In genomic region chr7:3644348-3644671, GRCm38 (mm10) we compare ENCODE assay signal across 7 mouse cellular contexts. TPM values are rescaled to one million over a fixed set of nuclear protein-coding genes. Genes with fewer than 3 reads are reported as not detected.
DNase-seq lines count a peak whose midpoint lies in the region; ATAC-seq and TF ChIP-seq lines count a peak whose summit lies in the region.

No protein-coding gene starts in this region.

- no peak for TF ChIP-seq CTCF in lung, postnatal 0 days (IDR thresholded peaks at IDR 0.05)

- H3K27me3 ChIP-seq in lung, postnatal 0 days (replicated peaks; ENCODE audit: insufficient read depth, low read length): no peaks in the 10 kb centered on the region
- no peaks in the 10 kb centered on the region for H3K27me3 ChIP-seq in embryonic facial prominence, embryonic 15.5 days
- H3K27me3 ChIP-seq in hindbrain, embryonic 15.5 days: no peaks in the 10 kb centered on the region; the same call in 1 of the 2 replicates
- H3K27me3 ChIP-seq in midbrain, embryonic 10.5 days (ENCODE audit: low read depth, poor library complexity, severe bottlenecking): 0 out of 2 replicates have a peak, but pooled peaks cover 6% of the 10 kb centered on the region

- under 1% methylated on average over 11 of the region's 11 CpGs for WGBS in lung, postnatal 0 days
- WGBS in embryonic facial prominence, embryonic 15.5 days: 1% methylated on average over 11 of the region's 11 CpGs
- WGBS in hindbrain, embryonic 15.5 days: under 1% methylated on average over 11 of the region's 11 CpGs
- WGBS in midbrain, embryonic 10.5 days: under 1% methylated on average over 11 of the region's 11 CpGs

- H3K27ac ChIP-seq in lung, postnatal 0 days (ENCODE audit: low read length): peak overlapping the region; percentile 33; the same call in 1 of the 2 replicates
- peak overlapping the region; percentile 82 for H3K27ac ChIP-seq in embryonic facial prominence, embryonic 15.5 days (replicated peaks)
- H3K27ac ChIP-seq in hindbrain, embryonic 15.5 days (replicated peaks): peak overlapping the region; percentile 51
- H3K27ac ChIP-seq in midbrain, embryonic 10.5 days (replicated peaks): peak overlapping the region; percentile 97

- H3K4me2 ChIP-seq in lung, postnatal 0 days (replicated peaks; ENCODE audit: low read depth, low read length): peak overlapping the region; percentile 49
- peak overlapping the region; percentile 64 for H3K4me2 ChIP-seq in embryonic facial prominence, embryonic 15.5 days (replicated peaks)
- peak overlapping the region; percentile 73 for H3K4me2 ChIP-seq in hindbrain, embryonic 15.5 days

- H3K36me3 ChIP-seq in lung, postnatal 0 days (ENCODE audit: insufficient read depth, low read length): no peaks in the 10 kb centered on the region; the same call in 1 of the 2 replicates
- H3K36me3 ChIP-seq in embryonic facial prominence, embryonic 15.5 days: peaks cover 33% of the 10 kb centered on the region
- H3K36me3 ChIP-seq in hindbrain, embryonic 15.5 days: peaks cover 14% of the 10 kb centered on the region
- H3K36me3 ChIP-seq in midbrain, embryonic 10.5 days: peaks cover 56% of the 10 kb centered on the region

- H3K4me3 ChIP-seq in lung, postnatal 0 days (ENCODE audit: low read depth, low read length): peak overlapping the region; percentile 33
- peak overlapping the region; percentile 98 for H3K4me3 ChIP-seq in embryonic facial prominence, embryonic 15.5 days (replicated peaks)
- peak overlapping the region; percentile 89 for H3K4me3 ChIP-seq in hindbrain, embryonic 15.5 days
- H3K4me3 ChIP-seq in midbrain, embryonic 10.5 days: peak overlapping the region; percentile 100

- peaks cover 14% of the 10 kb centered on the region for H3K4me1 ChIP-seq in lung, postnatal 0 days (ENCODE audit: insufficient read depth, low read depth, low read length)
- peaks cover 33% of the 10 kb centered on the region for H3K4me1 ChIP-seq in embryonic facial prominence, embryonic 15.5 days
- H3K4me1 ChIP-seq in hindbrain, embryonic 15.5 days (replicated peaks): peaks cover 42% of the 10 kb centered on the region
- peaks cover 40% of the 10 kb centered on the region for H3K4me1 ChIP-seq in midbrain, embryonic 10.5 days

- no peak for TF ChIP-seq EP300 in lung, postnatal 0 days (IDR thresholded peaks at IDR 0.05)

- ATAC-seq in lung, postnatal 0 days: no peak
- no peak for ATAC-seq in embryonic facial prominence, embryonic 15.5 days (ENCODE audit: insufficient number of reproducible peaks, low FRiP score, low TSS enrichment, low read depth)
- ATAC-seq in hindbrain, embryonic 15.5 days (ENCODE audit: low FRiP score, low read depth): peak; percentile 0; the same call in 1 of the 2 replicates
- no peak for ATAC-seq in activated CD4-positive, CD25-positive, alpha-beta regulatory T cell, adult 4 months

- DNase-seq in lung, postnatal 0 days (ENCODE audit: low spot score): no peak
- no peak for DNase-seq in lung, postnatal 36 days
- no peak for DNase-seq in midbrain, embryonic 10.5 days (ENCODE audit: low spot score)
- no peak for DNase-seq in cerebellum, adult 8-10 months

- no peak overlapping the region for H3K9ac ChIP-seq in lung, postnatal 0 days (replicated peaks; ENCODE audit: low read depth)
- no peak overlapping the region for H3K9ac ChIP-seq in embryonic facial prominence, embryonic 15.5 days
- H3K9ac ChIP-seq in hindbrain, embryonic 15.5 days: peak overlapping the region; percentile 16; the same call in 1 of the 2 replicates

- H3K9me3 ChIP-seq in lung, postnatal 0 days (ENCODE audit: low read length): no peaks in the 10 kb centered on the region
- no peaks in the 10 kb centered on the region for H3K9me3 ChIP-seq in embryonic facial prominence, embryonic 15.5 days (replicated peaks)
- no peaks in the 10 kb centered on the region for H3K9me3 ChIP-seq in hindbrain, embryonic 15.5 days
- 0 out of 2 replicates have a peak, but pooled peaks cover 3% of the 10 kb centered on the region for H3K9me3 ChIP-seq in midbrain, embryonic 10.5 days (replicated peaks)

RNA-seq across cellular contexts. Expression of gene Cnot3, which starts 0.8 kb away (rescaled TPM):
- 23.9 and 24.4 TPM in 2 replicates for polyA plus RNA-seq in lung, postnatal 0 days (2015; fragmentation: Nextera tagmentation; extraction: Ambion mirVana)
- polyA plus RNA-seq in embryonic facial prominence, embryonic 15.5 days (2015; fragmentation: Nextera tagmentation; extraction: Ambion mirVana): 59.0 and 65.3 TPM in 2 replicates
- polyA plus RNA-seq in hindbrain, embryonic 15.5 days (2015; fragmentation: Nextera tagmentation; extraction: Ambion mirVana): 39.5 and 47.3 TPM in 2 replicates
- 75.2 and 82.7 TPM in 2 replicates for polyA plus RNA-seq in midbrain, embryonic 10.5 days (2016; fragmentation: Nextera tagmentation; extraction: Ambion mirVana)
- 10 to 100 TPM; 36.6 to 42.0 TPM for polyA plus RNA-seq in activated CD4-positive, CD25-positive, alpha-beta regulatory T cell, adult 4 months (2017; shearing (Covaris generic))

RNA-seq across cellular contexts. Expression of gene Prpf31, which starts 14.5 kb away (rescaled TPM):
- polyA plus RNA-seq in lung, postnatal 0 days (2015; fragmentation: Nextera tagmentation; extraction: Ambion mirVana): 36.6 and 39.0 TPM in 2 replicates
- polyA plus RNA-seq in embryonic facial prominence, embryonic 15.5 days (2015; fragmentation: Nextera tagmentation; extraction: Ambion mirVana): 87.1 and 94.3 TPM in 2 replicates
- 88.8 and 89.6 TPM in 2 replicates for polyA plus RNA-seq in hindbrain, embryonic 15.5 days (2015; fragmentation: Nextera tagmentation; extraction: Ambion mirVana)
- polyA plus RNA-seq in midbrain, embryonic 10.5 days (2016; fragmentation: Nextera tagmentation; extraction: Ambion mirVana): 174 and 180 TPM in 2 replicates
- 10 to 100 TPM; 78.4 to 96.2 TPM for polyA plus RNA-seq in activated CD4-positive, CD25-positive, alpha-beta regulatory T cell, adult 4 months (2017; shearing (Covaris generic))

RNA-seq across cellular contexts. Expression of gene Tfpt, which starts 14.6 kb away (rescaled TPM):
- 16.3 and 16.7 TPM in 2 replicates for polyA plus RNA-seq in lung, postnatal 0 days (2015; fragmentation: Nextera tagmentation; extraction: Ambion mirVana)
- 27.1 and 28.3 TPM in 2 replicates for polyA plus RNA-seq in embryonic facial prominence, embryonic 15.5 days (2015; fragmentation: Nextera tagmentation; extraction: Ambion mirVana)
- polyA plus RNA-seq in hindbrain, embryonic 15.5 days (2015; fragmentation: Nextera tagmentation; extraction: Ambion mirVana): 32.2 and 40.1 TPM in 2 replicates
- 30.3 and 30.8 TPM in 2 replicates for polyA plus RNA-seq in midbrain, embryonic 10.5 days (2016; fragmentation: Nextera tagmentation; extraction: Ambion mirVana)
- polyA plus RNA-seq in activated CD4-positive, CD25-positive, alpha-beta regulatory T cell, adult 4 months (2017; shearing (Covaris generic)): 10 to 100 TPM; 16.9 to 21.4 TPM

RNA-seq across cellular contexts. Expression of gene Leng1, which starts 21.3 kb away (rescaled TPM):
- polyA plus RNA-seq in lung, postnatal 0 days (2015; fragmentation: Nextera tagmentation; extraction: Ambion mirVana): 16.0 and 16.4 TPM in 2 replicates
- 20.1 and 22.3 TPM in 2 replicates for polyA plus RNA-seq in embryonic facial prominence, embryonic 15.5 days (2015; fragmentation: Nextera tagmentation; extraction: Ambion mirVana)
- 15.3 and 17.1 TPM in 2 replicates for polyA plus RNA-seq in hindbrain, embryonic 15.5 days (2015; fragmentation: Nextera tagmentation; extraction: Ambion mirVana)
- polyA plus RNA-seq in midbrain, embryonic 10.5 days (2016; fragmentation: Nextera tagmentation; extraction: Ambion mirVana): 18.0 and 19.8 TPM in 2 replicates
- polyA plus RNA-seq in activated CD4-positive, CD25-positive, alpha-beta regulatory T cell, adult 4 months (2017; shearing (Covaris generic)): 1 to 10 TPM; 6.6 to 8.6 TPM

RNA-seq across cellular contexts. Expression of gene Ndufa3, which starts 27.1 kb away (rescaled TPM):
- 443 and 505 TPM in 2 replicates for polyA plus RNA-seq in lung, postnatal 0 days (2015; fragmentation: Nextera tagmentation; extraction: Ambion mirVana)
- polyA plus RNA-seq in embryonic facial prominence, embryonic 15.5 days (2015; fragmentation: Nextera tagmentation; extraction: Ambion mirVana): 483 and 493 TPM in 2 replicates
- polyA plus RNA-seq in hindbrain, embryonic 15.5 days (2015; fragmentation: Nextera tagmentation; extraction: Ambion mirVana): 541 and 606 TPM in 2 replicates
- 372 and 423 TPM in 2 replicates for polyA plus RNA-seq in midbrain, embryonic 10.5 days (2016; fragmentation: Nextera tagmentation; extraction: Ambion mirVana)
- 100 to 1,000 TPM; 684 to 742 TPM for polyA plus RNA-seq in activated CD4-positive, CD25-positive, alpha-beta regulatory T cell, adult 4 months (2017; shearing (Covaris generic))

Comparison
In these comparisons a context has a peak if more than half of its experiments do, and no peak if none do; other contexts are left out.
1. H3K27ac ChIP-seq: peak in every context shown above with its lines; median percentile 97 in midbrain, embryonic 10.5 days; 82 in embryonic facial prominence, embryonic 15.5 days; 51 in hindbrain, embryonic 15.5 days; 33 in lung, postnatal 0 days.
2. H3K4me3 ChIP-seq: peak in every context shown above with its lines; median percentile 100 in midbrain, embryonic 10.5 days; 98 in embryonic facial prominence, embryonic 15.5 days; 89 in hindbrain, embryonic 15.5 days; 33 in lung, postnatal 0 days.